Mouse (Mus musculus) layer of hippocampus, adult 9-10 months (tissue): ENCODE measurements around the gene Ctxn1.
A peak's percentile ranks its signal among the peaks of the same experiment; 100 is the strongest.
"Not testable (repeated sequence)": the region's sequence is repeated elsewhere in the genome, so short reads cannot be mapped to it uniquely, and the experiment has no call there.

Experiments used
- DNase-seq: peaks from one replicate; pipeline ENCODE4 v3.0.0; 2022; ENCODE audit warnings: low spot score

The Ctxn1 gene

GRCm38 (mm10) chr8:4259125-4259804 lies at the start of gene Ctxn1:
Gene Ctxn1 (minus strand): TSS chr8:4259274.
- no peak for DNase-seq

GRCm38 (mm10) chr8:4305838-4306237 lies 46.8 kb upstream of the Ctxn1 start:
- DNase-seq, result no peak

GRCm38 (mm10) chr8:4304124-4304547 lies 45.1 kb upstream of the Ctxn1 start:
- DNase-seq, result no peak

GRCm38 (mm10) chr8:4297822-4298221 lies 38.7 kb upstream of the Ctxn1 start:
- no peak for DNase-seq

- no peak for DNase-seq
Observed at GRCm38 (mm10) chr8:4292738-4293137, 33.7 kb upstream of the Ctxn1 start.

GRCm38 (mm10) chr8:4276111-4276465 lies 17.0 kb upstream of the Ctxn1 start:
- DNase-seq, result no peak

GRCm38 (mm10) chr8:4275275-4276110 lies 16.4 kb upstream of the Ctxn1 start, which contains the start of gene Timm44:
Gene Timm44 (minus strand): TSS chr8:4275913.
- DNase-seq, result peak; percentile 85

- no peak for DNase-seq
Observed at GRCm38 (mm10) chr8:4269609-4270008, 10.5 kb upstream of the Ctxn1 start.

- no peak for DNase-seq
Observed at GRCm38 (mm10) chr8:4267627-4268026, 8.6 kb upstream of the Ctxn1 start.

- no peak for DNase-seq
Observed at GRCm38 (mm10) chr8:4265160-4265914, 6.3 kb upstream of the Ctxn1 start.

- DNase-seq, result no peak
Observed at GRCm38 (mm10) chr8:4263105-4263791, 4.2 kb upstream of the Ctxn1 start.

- no peak for DNase-seq
Observed at GRCm38 (mm10) chr8:4259805-4260170, 714 bp upstream of the Ctxn1 start.

- no peak for DNase-seq
Observed at GRCm38 (mm10) chr8:4258678-4259077, 396 bp downstream of the Ctxn1 start.

- no peak for DNase-seq
Observed at GRCm38 (mm10) chr8:4258233-4258632, 841 bp downstream of the Ctxn1 start.

GRCm38 (mm10) chr8:4257350-4257749 lies 1.7 kb downstream of the Ctxn1 start:
- no peak for DNase-seq

- DNase-seq, result no peak
Observed at GRCm38 (mm10) chr8:4256911-4257310, 2.2 kb downstream of the Ctxn1 start.

GRCm38 (mm10) chr8:4255471-4255870 lies 3.6 kb downstream of the Ctxn1 start:
- not testable (repeated sequence) for DNase-seq

GRCm38 (mm10) chr8:4254001-4254400 lies 5.1 kb downstream of the Ctxn1 start:
- peak; percentile 66 for DNase-seq

- peak; percentile 85 for DNase-seq
Observed at GRCm38 (mm10) chr8:4252934-4253841, 5.9 kb downstream of the Ctxn1 start, which contains the start of gene Snapc2. Gene Snapc2 (plus strand): TSS chr8:4253080.

GRCm38 (mm10) chr8:4252116-4252760 lies 6.8 kb downstream of the Ctxn1 start:
- no peak for DNase-seq
